Mouse (Mus musculus) intestine, embryonic 16.5 days (tissue): ENCODE measurements around the gene 2310057M21Rik. TPM values are rescaled to one million over a fixed set of nuclear protein-coding genes. Genes with fewer than 3 reads are reported as not detected.

Source experiments
- polyA plus RNA-seq: library from polyadenylated mRNA; unstranded; fragments of >200 nt; fragmentation: Nextera tagmentation; extraction: Ambion mirVana; gene quantifications from 2 replicates; pipeline ENCODE4 v1.2.1, GENCODE M21; 2015

2310057M21Rik gene
- polyA plus RNA-seq, 1 experiment from 2014 or later: 20.0 TPM

Other genes starting within 250 kb of the 2310057M21Rik start
- gene 4933402N03Rik, start 216.4 kb downstream of the 2310057M21Rik start, polyA plus RNA-seq: not detected in 2 replicates
- 0.04 TPM in 1 of 2 replicates, not detected in the other for gene 5430419D17Rik, start 188.4 kb downstream of the 2310057M21Rik start, polyA plus RNA-seq
- 1.5 and 1.9 TPM in 2 replicates for gene Cuzd1, start 40.5 kb downstream of the 2310057M21Rik start, polyA plus RNA-seq
- not detected in 2 replicates for gene Fam24b, start 33.2 kb downstream of the 2310057M21Rik start, polyA plus RNA-seq
- not detected in 2 replicates for gene Fam24a, start 28.9 kb downstream of the 2310057M21Rik start, polyA plus RNA-seq
- 70.1 and 71.4 TPM in 2 replicates for gene Pstk, start 8.4 kb upstream of the 2310057M21Rik start, polyA plus RNA-seq
- gene Ikzf5, start 47.8 kb upstream of the 2310057M21Rik start, polyA plus RNA-seq: 8.1 and 9.4 TPM in 2 replicates
- gene Acadsb, start 47.8 kb upstream of the 2310057M21Rik start, polyA plus RNA-seq: 70.5 and 75.2 TPM in 2 replicates
- 0.53 and 0.54 TPM in 2 replicates for gene Hmx3, start 180.1 kb upstream of the 2310057M21Rik start, polyA plus RNA-seq
- 0.39 and 0.68 TPM in 2 replicates for gene Hmx2, start 186.0 kb upstream of the 2310057M21Rik start, polyA plus RNA-seq
- 162 and 193 TPM in 2 replicates for gene Bub3, start 197.5 kb upstream of the 2310057M21Rik start, polyA plus RNA-seq